Mouse (Mus musculus) erythroblast, embryonic 14.5 days (primary cell): Measurements from ENCODE around the gene Dab2ip.

Experiments used
- GATA1 ChIP-seq: IDR thresholded peaks from 2 replicates; pipeline ENCODE4 v1.6.1; 2012; ENCODE audit warnings: low read length, inconsistent platforms, mixed read lengths
- TAL1 ChIP-seq: IDR thresholded peaks from 3 replicates; pipeline ENCODE4 v1.6.1; 2012; ENCODE audit warnings: low read length, inconsistent platforms, mixed read lengths

DNA sequence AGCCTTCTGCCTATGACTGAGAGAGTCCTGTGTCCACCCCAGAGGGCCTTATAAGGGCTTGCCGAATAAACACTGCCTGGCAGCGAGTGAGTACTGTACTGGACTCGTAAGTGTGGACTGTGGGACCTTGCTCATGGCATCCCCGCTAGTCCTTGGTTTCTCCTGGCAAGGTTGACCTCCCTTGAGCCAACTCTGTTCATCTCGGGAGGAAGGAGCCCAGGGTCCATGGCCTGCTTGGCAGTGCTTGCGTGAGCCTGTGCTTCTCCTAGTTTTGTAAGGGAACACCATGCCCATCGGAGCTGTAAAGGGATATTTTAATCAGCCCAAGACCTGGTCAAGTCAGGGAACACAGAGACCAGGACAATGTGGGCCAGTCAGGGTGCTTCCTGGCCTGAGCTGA, 54.2 kb downstream of the Dab2ip start:
- TF ChIP-seq TAL1 (no peak), GATA1 (no peak)
